Mouse (Mus musculus) CD4-positive, CD25-positive, alpha-beta regulatory T cell, adult 4 months (primary cell): ENCODE results near the gene Stk40. TPM values are rescaled to one million over a fixed set of nuclear protein-coding genes. Genes with fewer than 3 reads are reported as not detected.
A peak's percentile ranks its signal among the peaks of the same experiment; 100 is the strongest.

Source experiments
- ATAC-seq: one replicate; pipeline ENCODE4 v1.8.0; 2017
- polyA plus RNA-seq, 2 experiments: library from polyadenylated mRNA; unstranded; fragments of 100-300 nt; shearing (Covaris generic); gene quantifications; one replicate each; pipeline ENCODE4 v1.2.1; 2017

Gene Stk40
- polyA plus RNA-seq, 2 experiments from 2014 or later = 11.4 to 23.2 TPM

DNA sequence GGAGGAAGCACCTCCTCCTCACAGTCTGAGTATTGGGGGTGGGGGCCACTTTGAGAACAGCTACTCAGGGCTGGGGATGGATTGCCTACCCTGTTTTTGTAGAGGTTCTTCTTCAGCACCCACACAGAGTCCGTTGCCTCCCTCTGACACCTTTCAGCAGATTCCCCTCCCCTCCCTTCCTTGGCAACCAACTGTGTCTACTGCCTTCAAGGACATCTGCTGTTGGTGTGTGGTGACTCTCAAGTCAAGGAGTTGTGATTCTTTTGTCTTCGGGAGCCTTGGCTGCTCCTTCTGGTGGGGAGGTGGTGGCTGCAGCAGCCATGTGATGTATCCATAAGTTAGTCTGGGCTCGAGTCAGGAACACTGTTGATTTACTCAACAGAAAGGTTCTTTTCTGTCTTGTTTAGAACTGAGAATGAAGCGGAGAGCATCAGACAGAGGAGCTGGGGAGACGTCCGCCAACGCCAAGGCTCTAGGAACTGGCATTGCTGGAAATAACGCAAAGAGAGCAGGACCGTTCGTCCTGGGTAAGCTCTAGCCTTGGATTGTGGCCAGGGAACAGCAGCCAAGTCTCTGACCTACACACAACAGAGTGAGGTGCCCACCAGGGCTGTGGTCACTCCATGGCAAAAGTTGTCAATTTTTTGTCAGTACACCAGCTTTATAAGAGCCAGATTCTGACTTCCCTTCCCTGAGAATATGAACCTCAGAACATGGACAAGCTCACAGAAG, 19.7 kb downstream of the Stk40 start:
- no peak for ATAC-seq

DNA sequence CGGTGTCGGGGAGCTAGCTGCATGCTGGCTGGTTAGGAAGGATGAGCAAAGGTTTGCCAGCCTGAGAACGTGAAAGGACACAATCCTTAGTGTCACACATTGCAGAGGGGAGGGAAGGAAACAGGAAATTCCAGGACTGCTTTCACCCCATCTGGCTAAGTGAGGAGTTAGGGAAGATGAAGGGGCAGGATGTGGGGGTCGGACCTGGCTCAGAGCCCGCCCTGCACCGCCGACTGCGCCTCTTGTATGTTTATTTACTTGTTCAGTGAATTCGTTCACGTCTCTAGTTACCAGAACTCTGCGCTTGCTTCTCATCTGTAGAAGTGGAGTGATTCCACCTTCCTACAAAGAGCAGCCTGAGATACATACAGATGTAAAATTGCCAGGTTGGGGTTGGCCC, 26.7 kb downstream of the Stk40 start:
- ATAC-seq = no peak

DNA sequence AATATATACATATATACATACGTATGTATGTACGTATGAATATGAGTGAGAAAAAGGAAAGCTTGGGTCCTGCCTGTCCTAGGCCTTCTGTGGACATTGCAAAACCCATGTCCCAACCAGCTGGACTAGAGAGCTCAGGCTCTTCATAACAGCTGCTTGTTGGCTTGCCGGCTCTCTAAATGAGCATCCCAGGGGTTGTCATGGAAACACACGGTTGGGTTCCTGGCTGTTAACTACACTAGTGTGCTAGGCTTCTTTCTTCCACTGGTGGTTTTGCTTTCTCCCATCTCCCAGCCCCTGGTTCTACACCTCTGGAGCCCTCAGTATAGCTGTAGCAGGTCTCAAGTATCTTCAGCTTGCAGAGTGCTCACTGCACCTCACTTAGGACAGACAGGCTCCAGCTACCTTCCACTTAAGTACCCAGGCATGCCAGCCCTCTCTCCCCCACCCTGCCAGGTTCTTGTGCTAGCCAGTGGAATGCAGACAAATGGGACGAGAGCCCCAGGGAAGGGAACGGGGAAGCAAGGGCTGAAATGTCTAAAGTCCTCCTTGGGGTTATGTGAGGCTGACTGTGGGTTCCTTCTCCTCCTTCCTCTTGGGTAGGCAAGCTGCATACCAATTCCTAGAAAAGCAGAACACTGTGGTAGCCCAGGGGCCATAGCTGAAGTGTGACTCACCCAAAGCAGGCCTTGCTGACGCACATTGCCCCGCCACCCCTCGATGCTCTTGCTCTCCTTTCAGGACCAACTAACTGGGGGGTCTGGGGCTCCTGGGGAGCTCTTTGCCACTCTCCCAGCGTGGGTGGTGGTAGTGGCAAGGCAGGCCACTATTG, 27.7 kb downstream of the Stk40 start:
- no peak for ATAC-seq

DNA sequence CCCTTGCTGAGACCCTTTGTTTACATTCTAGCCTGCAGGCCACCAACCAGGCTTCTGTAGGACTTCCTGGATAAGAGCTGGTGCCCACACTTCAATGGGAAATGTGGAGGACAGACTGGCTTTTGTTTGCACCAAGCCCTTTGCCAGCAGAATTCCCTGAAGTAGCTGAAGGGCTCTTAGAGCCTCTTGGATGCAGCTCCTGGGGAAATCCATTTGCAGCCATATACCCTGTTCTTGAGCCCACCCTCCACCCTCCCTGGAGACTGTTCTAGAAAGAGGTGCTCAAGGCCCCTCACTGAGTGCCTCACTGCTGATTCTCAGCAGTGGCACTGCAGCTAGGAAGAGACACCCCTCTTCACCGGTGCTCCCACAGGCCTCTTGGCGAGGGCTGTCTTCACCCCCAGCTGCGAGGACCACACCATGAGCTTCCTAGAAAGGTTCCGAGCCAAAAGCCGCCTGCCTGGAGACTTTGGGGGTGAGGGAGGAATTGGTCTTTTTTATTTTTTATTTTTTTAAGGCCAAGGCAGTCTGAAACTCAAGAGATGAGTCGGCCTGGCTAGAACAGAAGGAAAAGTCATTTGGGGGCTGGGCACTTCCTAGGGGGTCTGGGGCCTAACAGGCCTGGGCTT, 29.0 kb downstream of the Stk40 start:
- ATAC-seq = no peak

DNA sequence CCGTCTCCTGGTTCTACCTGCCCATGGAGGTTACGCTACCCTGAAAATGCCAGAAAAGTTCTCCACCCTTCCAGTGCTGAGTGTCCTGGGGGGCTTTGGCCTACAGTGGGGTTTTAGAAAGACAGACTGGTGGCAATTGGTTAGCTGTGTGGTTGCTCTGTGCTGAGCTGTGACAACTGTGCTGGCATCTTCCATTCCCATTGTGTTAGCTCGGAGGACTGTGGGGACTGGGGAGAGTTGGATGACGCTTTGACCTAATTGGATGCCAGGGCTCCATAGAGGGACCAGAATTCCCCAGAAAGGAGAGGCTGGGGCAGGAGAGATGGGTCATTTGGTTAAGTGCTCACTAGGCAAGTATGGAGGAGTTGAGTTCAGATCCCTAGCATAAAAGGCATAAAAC, 30.5 kb downstream of the Stk40 start:
- no peak for ATAC-seq

DNA sequence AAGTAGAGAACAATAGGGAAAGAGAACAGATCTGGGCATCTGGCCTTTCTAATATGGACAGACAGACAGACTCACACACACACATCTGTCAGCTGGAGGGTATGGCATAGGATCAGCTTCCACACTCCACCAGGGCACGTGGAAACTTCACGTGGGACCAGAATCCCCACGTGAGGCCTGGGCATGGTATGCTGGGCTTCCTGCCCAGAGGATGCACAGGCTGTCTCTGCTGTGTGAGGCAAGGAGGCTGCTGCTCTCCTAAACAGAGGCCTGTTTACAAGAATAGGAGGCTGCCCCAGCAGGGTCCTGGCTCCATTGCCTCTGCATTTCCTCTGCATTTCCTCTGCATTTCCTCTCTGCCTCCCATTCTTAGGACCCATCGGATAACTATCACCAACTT, 30.9 kb downstream of the Stk40 start:
- no peak for ATAC-seq

DNA sequence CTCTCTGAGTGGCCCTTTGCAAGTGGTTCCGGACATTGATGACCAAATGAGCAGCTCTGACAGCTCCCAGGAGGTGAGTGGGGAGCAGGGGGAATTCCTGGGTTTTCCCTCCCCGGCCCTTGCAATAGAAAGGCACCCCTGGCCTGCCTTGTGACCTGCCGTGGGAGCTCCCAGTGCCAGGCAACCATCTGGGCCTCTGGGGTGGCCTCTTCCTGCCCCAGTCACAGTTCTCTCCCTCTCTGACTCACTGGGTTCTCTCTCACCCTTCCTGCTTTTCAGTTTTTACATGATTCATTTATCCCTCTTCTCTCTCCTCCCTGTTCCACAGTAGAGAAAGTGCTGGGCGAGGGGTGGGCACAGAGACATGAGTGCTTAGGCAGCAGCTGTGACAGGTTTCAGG, 34.0 kb downstream of the Stk40 start:
- ATAC-seq = no peak

DNA sequence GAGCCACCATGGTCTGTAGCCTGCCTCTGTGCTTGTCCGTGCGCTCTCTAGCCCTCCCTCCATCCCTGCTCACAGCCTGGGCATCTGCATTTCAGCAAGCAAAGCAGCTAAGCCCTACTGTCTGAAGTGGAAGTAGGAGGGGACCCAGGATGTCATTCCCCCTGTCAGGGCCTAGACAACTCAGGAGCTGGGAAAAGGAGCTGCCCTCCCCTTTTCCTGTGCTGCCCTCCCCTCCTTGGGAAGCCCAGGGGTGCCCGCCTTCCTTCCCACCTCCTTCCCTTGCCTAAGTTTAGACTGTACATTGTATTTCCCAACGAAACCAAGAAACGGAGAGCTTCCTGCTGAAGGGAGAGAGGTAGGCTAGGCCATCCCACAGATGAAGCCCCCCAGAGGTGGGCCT, 37.3 kb downstream of the Stk40 start:
- ATAC-seq = no peak

DNA sequence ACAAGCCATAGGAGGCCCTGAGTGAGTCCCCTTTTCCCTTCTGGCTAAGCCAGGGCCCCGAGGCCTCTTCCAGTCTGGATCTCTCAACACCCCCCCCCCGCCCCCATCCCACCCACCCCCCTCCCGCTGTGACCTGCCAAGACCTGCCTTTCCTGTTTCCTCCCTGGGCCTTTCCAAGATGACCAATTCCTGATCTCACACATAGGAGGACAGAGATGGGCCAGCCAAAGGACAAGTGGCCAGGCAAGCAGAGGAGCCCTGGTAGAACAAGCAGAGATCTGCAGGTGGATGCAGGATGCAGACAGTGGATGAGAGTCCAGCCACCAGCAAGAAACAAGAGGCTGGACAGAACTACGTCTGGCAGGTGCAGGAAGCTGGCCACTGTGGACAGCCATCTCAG, 41.6 kb downstream of the Stk40 start:
- no peak for ATAC-seq

DNA sequence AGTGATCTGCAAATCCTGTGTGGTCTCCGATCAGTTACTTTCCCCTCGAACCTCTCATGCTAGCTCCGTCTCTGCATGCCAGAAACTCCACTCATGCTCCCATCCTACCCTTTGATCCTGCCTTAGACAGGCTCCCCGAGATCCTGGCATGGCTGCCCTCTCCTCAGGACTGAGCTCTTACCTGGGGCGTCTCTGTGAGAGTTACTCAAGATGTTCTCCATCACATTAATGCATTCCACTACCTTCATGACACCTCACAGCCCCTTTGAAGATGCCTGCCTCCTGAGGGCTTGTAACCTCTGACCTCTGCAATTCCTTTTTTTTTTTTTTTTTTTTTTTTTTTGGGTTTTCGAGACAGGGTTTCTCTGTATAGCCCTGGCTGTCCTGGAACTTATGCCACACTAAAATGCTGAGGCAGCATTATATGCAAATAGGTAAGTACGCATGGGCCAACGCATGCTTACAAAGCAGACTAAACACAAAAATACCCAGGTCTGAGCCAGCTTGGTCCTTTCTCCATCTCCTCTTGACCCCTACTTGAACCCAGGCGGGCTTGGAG, 43.3 kb downstream of the Stk40 start:
- ATAC-seq = no peak

DNA sequence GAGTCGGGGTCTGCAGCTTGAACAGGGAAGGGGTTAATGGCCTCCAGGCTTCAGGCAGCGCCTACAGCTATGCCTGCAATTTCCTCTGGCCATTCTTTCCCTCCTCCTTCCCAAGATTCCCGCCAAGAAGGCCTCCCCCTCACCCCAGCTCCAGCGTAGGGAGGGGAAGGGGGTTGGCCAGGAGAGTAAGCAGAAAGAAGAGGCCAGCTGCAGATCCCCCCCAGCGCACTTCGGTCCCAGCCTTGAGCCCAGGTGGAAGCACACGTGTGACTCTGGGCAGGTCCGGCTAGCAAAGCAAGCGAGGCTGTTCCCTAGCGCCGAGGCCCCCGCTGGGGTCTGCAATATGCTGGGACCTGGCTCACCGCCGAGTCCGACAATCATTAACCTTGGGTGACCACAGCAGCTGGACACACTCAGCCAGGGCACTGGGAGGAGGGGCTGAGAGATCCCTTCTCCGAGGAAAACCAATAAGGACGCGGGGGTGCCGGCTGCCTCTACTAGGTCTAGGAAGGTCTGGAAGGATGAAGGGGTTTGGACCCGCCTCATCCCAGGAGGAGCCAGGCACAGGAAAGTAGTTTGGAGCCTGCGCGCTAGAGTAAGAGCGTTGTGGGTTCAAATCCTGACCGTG, 43.9 kb downstream of the Stk40 start, which contains the start of gene Eva1b:
Eva1b (plus strand) TSS at position 212 of the 628 bp plus-strand sequence.
- ATAC-seq = no peak

DNA sequence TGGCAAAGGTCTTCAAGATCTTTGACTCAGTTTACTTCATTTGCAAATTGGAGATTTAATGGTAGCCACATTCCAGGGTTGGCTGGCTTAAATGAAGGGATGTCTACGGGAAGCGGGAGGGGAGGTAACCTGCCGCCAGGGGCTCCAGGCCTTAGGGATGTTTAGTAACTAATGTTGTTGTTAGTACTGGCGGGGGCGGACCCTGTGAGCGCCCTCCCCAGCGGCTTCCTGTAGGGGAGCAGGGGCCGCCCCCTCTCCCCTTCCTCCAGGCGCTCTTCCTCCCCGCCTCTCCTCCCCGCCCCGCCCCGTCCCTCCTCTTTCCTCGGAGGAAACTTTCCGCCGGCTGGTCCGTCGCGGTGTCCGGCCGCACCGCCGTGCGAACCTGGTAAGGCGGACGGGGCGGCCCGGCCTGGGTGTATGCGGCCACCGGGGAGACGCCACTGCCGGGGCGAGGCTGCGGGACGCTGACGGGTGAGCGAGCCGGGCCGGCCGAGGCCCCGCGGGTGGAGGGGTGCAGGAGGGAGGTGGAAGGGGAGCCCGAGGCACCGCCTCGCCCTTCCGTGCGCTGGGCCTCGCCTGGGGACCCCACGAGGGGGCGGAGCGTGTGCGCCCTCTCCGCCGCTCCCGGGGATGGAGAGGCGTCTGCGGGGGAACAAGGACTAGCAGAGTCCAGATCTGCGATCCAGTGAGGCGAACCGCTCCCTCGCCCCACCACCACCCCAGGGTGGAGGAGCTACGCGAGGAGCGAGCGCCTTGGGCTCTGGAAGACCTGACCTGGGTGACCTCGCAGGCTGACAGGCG, 44.6 kb downstream of the Stk40 start:
- ATAC-seq = peak; percentile 95

DNA sequence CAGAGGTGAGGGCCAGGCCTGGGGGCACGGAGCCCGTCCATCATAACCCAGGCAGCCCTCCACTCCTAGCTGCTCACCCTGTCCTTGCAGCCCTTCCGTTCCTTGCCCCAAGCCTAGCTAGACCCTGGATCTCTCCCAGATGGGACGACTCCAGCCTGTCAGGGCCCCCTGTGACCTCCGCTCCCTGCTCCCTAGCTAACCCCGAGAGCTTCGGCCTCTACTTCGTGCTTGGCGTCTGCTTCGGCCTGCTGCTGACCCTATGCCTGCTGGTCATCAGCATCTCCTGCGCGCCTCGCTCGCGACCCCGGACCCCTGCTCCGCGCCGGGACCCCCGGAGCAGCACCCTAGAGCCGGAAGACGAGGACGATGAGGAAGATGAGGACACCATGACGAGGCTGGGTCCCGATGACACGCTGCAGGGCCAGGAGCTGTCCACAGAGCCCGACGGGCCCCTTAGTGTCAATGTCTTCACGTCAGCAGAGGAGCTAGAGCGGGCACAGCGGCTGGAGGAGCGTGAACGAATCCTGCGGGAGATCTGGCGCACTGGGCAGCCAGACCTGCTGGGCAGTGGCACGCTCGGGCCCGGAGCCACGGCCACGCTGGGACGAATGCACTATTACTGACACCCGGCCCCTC, 45.4 kb downstream of the Stk40 start:
- ATAC-seq = no peak

DNA sequence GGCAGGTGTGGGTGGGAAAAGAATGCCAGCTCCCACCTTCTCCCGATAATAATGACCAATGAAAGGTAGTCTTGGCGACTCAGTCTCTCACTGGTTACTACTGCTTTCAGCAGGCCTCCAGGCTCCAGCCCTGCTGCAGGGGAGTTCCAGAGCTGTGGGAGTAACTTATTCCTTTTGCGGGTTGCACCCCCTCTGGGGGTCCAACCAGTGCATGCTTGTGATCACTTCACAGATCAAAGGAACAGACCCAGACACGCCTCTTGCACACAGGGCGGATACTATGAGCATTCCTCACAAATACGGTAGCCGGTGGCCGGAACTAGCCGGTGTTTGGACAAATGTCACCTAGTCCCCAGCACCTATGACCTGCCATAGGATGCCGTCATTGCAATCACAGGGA, 46.0 kb downstream of the Stk40 start:
- ATAC-seq = no peak

DNA sequence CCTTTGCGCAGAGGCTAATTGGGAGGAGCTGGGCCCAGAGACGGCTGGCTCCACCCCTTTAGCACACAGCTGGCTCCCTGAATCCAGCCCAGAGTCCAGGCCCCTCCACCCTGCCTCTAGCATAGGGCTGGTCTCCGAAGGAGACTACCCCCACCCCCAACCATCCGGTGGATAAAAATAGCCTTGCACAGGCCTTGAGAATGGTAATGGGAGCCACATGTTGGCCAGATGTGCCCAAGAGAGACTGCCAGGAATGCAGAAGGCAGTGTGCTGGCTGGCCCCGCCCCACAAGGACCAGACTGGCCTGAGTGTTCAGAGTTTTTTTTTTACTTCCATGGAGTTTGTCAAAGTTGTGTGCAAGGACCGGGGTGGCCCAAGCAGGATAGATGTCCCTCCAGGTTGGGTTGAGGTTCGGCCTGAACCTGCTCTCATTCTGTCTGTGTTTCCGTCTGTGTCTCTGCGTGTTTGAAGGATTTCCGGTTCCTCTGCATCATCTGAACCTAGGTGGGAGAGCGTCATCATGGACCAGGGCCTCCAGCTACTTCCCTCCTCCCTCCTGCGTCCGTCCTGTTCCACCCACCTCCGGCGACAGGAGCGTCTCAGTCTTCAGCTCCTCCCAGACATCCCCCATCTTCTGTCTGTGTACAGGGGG, 46.7 kb downstream of the Stk40 start:
- no peak for ATAC-seq

DNA sequence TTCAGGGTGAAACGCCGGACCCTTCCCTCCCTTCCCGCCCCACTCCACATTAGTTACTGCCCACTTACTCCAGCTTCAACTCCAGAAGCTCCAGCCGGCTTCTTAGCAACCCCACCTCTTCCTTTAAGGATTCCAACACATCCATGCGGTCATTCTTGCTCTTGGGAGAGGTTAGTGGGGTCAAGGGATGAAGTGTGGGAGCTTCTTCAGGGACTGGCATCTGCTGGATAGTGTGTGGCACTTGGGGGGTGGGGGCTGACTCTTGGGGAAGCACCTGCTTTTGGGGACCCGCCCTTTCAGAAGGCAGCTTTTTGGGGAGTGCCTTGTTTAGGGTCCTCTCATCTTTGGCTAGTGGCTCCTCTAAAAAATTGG, 47.2 kb downstream of the Stk40 start:
- ATAC-seq = no peak

DNA sequence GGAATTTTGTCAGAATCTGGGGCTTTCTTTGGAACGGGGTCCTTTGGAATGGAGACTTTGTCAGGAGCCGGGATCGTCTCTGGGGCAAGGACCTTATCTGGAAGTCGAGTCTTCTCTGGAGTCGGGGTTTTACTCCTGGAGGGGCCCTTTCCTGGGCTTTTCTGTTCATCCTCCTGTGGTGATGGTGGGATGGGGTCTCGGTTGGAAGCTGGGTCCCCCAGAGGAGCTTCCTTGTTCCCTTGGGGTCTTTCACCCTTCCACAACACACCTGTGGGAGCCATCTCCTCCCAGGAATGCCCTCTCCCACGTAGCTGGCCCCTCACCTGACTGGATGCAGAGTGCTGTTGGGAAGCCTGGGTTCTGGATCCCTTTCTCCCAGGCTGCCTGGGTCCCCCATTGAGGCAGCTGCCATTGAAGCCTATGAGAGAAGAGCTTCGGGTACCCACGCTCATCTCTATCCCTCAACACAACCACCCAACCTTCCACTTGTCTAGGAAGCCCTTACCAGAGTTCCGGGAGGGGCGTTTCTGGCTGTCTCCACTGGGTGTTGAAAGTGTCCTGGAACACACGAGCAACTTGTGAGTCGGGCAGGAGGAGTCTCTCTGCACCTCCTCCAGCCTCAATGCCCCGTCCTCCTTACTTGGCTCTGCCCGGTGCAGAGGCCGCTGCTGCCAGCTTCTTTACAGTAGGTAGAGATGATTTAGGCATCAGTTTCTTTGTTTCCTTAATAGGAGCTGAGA, 48.1 kb downstream of the Stk40 start:
- no peak for ATAC-seq

DNA sequence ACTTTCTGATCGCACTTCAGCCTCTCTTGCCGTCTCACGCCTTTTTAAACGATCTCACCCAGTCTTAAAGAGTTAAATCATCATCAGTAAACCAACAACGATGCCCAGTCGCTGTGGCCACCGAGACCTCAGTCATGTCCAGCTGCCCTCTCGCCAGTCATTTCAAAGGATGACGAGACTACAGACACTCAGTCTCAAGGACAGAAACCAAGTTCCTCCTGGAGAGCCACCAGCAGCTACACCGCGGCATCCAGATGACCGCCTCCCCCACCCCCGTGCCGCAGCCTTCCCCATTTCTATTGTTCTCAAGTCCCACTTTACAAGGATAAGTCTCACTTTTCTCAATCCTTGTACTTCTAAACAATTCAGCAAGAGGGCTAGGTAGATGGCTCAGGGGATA, 49.1 kb downstream of the Stk40 start:
- ATAC-seq = no peak

DNA sequence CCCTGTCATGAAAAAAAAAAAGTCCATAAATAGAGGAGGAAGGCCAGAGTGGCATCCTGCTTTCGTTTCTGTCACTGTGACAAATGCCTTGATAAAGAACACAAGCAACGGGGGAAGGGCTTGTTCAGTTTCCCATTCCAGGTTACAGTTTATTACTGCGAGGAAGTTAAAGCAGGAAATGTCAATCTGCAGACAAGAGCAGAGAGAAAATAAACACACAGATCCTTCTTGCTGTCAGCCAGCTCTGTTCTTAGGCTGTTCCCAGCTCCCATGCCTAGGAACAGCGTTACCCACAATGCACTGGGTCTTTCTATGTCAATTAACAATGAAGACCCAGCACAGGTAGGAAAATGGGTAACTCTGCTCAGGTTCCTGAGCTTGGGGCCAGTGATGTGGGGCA, 51.4 kb downstream of the Stk40 start:
- no peak for ATAC-seq

DNA sequence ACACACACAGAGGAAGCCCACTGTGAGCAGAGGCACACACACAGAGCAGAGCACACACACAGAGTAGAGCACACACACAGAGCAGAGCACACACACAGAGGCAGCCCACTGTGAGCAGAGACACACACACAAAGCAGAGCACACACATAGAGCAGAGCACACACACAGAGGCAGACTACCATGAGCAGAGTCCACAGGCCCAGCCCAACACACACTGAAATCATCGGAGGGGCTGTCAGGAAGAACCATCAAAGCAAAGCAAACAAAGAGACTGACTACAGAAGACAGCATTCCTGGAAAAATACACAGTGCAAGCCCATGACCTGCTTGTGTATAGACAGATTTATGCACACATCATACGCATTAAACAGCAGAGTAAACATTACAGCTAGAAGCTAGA, 52.1 kb downstream of the Stk40 start:
- ATAC-seq = no peak
